Mouse (Mus musculus) embryonic stem cell, embryonic (primary cell): ENCODE data around the gene Emc9.

Experiments
- CTCF ChIA-PET, 4 experiments: fragments of 300-600 bp in 2 of 4; fragments of 350-600 bp in 2 of 4; sonication (Branson Sonifier 250); formaldehyde crosslinking; loops; one replicate each; lab custom pipeline; 2022; ENCODE audit warnings: inconsistent platforms in 2 of 4; lab: Charles Lee
- POLR2A ChIA-PET, 4 experiments: fragments of 300-600 bp in 2 of 4; fragments of 350-600 bp in 2 of 4; sonication (Branson Sonifier 250); formaldehyde crosslinking; loops; one replicate each; lab custom pipeline; 2022; ENCODE audit warnings: antibody characterized with exemption in 4 of 4, inconsistent platforms in 1 of 4; lab: Charles Lee

The Emc9 gene

GRCm38 (mm10) chr14:55559799-55560201, 25.3 kb downstream of the Emc9 start, which contains the start of gene Dcaf11:
Dcaf11 (plus strand) TSS chr14:55560006.
- CTCF ChIA-PET = interaction anchor here in 3 of 4 experiments (0.7 to 3.5 kb wide), 26 partner anchors 8 to 545 kb away, joined by 3 to 18 read pairs (median 6); partner anchors contain the start of genes Dhrs4 (in 1 of the 3), Emc9 (in 1 of the 3), Ngdn (in 1 of the 3) and Pck2 (in 1 of the 3)
- POLR2A ChIA-PET = interaction anchor here (0.5 to 8.6 kb wide), 92 partner anchors 8 to 633 kb away, joined by 3 to 92 read pairs (median 6); partner anchors contain the start of genes Psme1 (in 4 of the 4), Emc9 (in 3 of the 4), Pck2 (in 3 of the 4) and Psme2 (in 3 of the 4)

- ChIA-PET POLR2A (interaction anchor here in 3 of 4 experiments (0.7 to 8.6 kb wide), 32 partner anchors 8 to 481 kb away, joined by 3 to 92 read pairs (median 16); partner anchors contain the start of genes Pck2 (in 3 of the 3), Psme1 (in 3 of the 3), Psme2 (in 3 of the 3) and Rnf31 (in 3 of the 3)), CTCF (interaction anchor here in 3 of 4 experiments (0.5 to 3.5 kb wide), 9 partner anchors 17 to 203 kb away, joined by 3 to 18 read pairs (median 5); partner anchors contain the start of genes Dhrs4 (in 1 of the 3), Ltb4r2 (in 1 of the 3), Pck2 (in 1 of the 3) and Psme2 (in 1 of the 3))
Measured at GRCm38 (mm10) chr14:55558740-55559448, 26.2 kb downstream of the Emc9 start.

- ChIA-PET CTCF (interaction anchor here in 3 of 4 experiments (0.5 to 3.5 kb wide), 13 partner anchors 11 to 460 kb away, joined by 3 to 17 read pairs (median 4); partner anchors contain the start of genes Psme2 (in 2 of the 3), Rnf31 (in 2 of the 3), Dhrs4 (in 1 of the 3) and Emc9 (in 1 of the 3)), POLR2A (interaction anchor here in 3 of 4 experiments (0.6 to 6.5 kb wide), 18 partner anchors 9 to 480 kb away, joined by 3 to 96 read pairs (median 4); partner anchors contain the start of genes Pck2 (in 2 of the 3), Dhrs4 (in 1 of the 3), Psme2 (in 1 of the 3) and Rnf31 (in 1 of the 3))
Measured at GRCm38 (mm10) chr14:55557587-55557986, 27.5 kb downstream of the Emc9 start.

GRCm38 (mm10) chr14:55557003-55557402, 28.1 kb downstream of the Emc9 start:
- ChIA-PET CTCF (interaction anchor here in 3 of 4 experiments (0.6 to 3.5 kb wide), 15 partner anchors 9 to 478 kb away, joined by 3 to 17 read pairs (median 4); partner anchors contain the start of genes Psme2 (in 2 of the 3), Rnf31 (in 2 of the 3), Dhrs4 (in 1 of the 3) and Nfatc4 (in 1 of the 3)), POLR2A (interaction anchor here in 3 of 4 experiments (0.6 to 6.5 kb wide), 18 partner anchors 8 to 676 kb away, joined by 3 to 96 read pairs (median 4); partner anchors contain the start of genes Pck2 (in 2 of the 3), Dhrs4 (in 1 of the 3), Fitm1 (in 1 of the 3) and Tgm1 (in 1 of the 3))

- POLR2A ChIA-PET = interaction anchor here in 3 of 4 experiments (0.7 to 6.5 kb wide), 10 partner anchors 9 to 268 kb away, joined by 3 to 96 read pairs (median 4); partner anchors contain the start of genes Pck2 (in 2 of the 3), Psme2 (in 1 of the 3) and Rnf31 (in 1 of the 3)
- CTCF ChIA-PET = interaction anchor here in 3 of 4 experiments (0.5 to 2.1 kb wide), 9 partner anchors 9 to 268 kb away, joined by 3 to 17 read pairs (median 4); partner anchors contain the start of genes Emc9 (in 1 of the 3), Nfatc4 (in 1 of the 3), Pck2 (in 1 of the 3) and Psme2 (in 1 of the 3)
Measured at GRCm38 (mm10) chr14:55555788-55556187, 29.3 kb downstream of the Emc9 start.

GRCm38 (mm10) chr14:55554635-55555034, 30.5 kb downstream of the Emc9 start:
- CTCF ChIA-PET = interaction anchor here in 2 of 4 experiments (0.6 to 1.1 kb wide), 7 partner anchors 31 to 690 kb away, joined by 3 read pairs; partner anchors contain the start of gene Emc9 (in 1 of the 2)
- POLR2A ChIA-PET = interaction anchor here in 2 of 4 experiments (0.6 to 6.5 kb wide), 13 partner anchors 9 to 911 kb away, joined by 3 to 96 read pairs (median 3); partner anchors contain the start of genes Pck2 (in 1 of the 2), Psme2 (in 1 of the 2) and Rnf31 (in 1 of the 2)

GRCm38 (mm10) chr14:55551794-55552193, 33.3 kb downstream of the Emc9 start:
- ChIA-PET CTCF (interaction anchor here in 2 of 4 experiments (0.9 to 1.8 kb wide), 6 partner anchors 9 to 192 kb away, joined by 3 to 9 read pairs (median 4); partner anchors contain the start of genes A730061H03Rik (in 1 of the 2) and Psme1 (in 1 of the 2)), POLR2A (interaction anchor here in 3 of 4 experiments (0.6 to 6.5 kb wide), 31 partner anchors 8 to 1359 kb away, joined by 3 to 96 read pairs (median 3); partner anchors contain the start of genes A730061H03Rik (in 3 of the 3), Dcaf11 (in 3 of the 3), Pck2 (in 3 of the 3) and Psme2 (in 3 of the 3))

GRCm38 (mm10) chr14:55551347-55551746, 33.8 kb downstream of the Emc9 start:
- POLR2A ChIA-PET = interaction anchor here in 3 of 4 experiments (0.6 to 6.5 kb wide), 32 partner anchors 9 to 1359 kb away, joined by 3 to 96 read pairs (median 3); partner anchors contain the start of genes A730061H03Rik (in 3 of the 3), Dcaf11 (in 3 of the 3), Pck2 (in 3 of the 3) and Psme2 (in 3 of the 3)

GRCm38 (mm10) chr14:55550191-55550590, 34.9 kb downstream of the Emc9 start:
- CTCF ChIA-PET = no interaction called here
- POLR2A ChIA-PET = interaction anchor here in 3 of 4 experiments (0.7 to 3.6 kb wide), 9 partner anchors 9 to 571 kb away, joined by 3 to 48 read pairs (median 16); partner anchors contain the start of genes A730061H03Rik (in 3 of the 3), Dcaf11 (in 3 of the 3), Pck2 (in 2 of the 3) and Gzme (in 1 of the 3)

More at GRCm38 (mm10) chr14:55551347-55551746, 33.8 kb downstream of the Emc9 start:
- CTCF ChIA-PET = interaction anchor here in 1 of 4 experiments (0.9 to 1.8 kb wide), 4 partner anchors 9 to 193 kb away, joined by 3 to 9 read pairs (median 6); partner anchors contain the start of genes A730061H03Rik and Psme1

GRCm38 (mm10) chr14:55544334-55544733, 40.8 kb downstream of the Emc9 start:
- ChIA-PET CTCF (interaction anchor here in 1 of 4 experiments (0.7 kb wide), 1 partner anchor 73 kb away, joined by 3 read pairs; no protein-coding TSS in a partner anchor), POLR2A (interaction anchor here in 2 of 4 experiments (0.5 to 8.1 kb wide), 3 partner anchors 10 to 154 kb away, joined by 3 to 96 read pairs (median 5); no protein-coding TSS in a partner anchor)

GRCm38 (mm10) chr14:55542268-55542667, 42.8 kb downstream of the Emc9 start:
- POLR2A ChIA-PET = interaction anchor here in 3 of 4 experiments (0.5 to 8.1 kb wide), 11 partner anchors 9 to 221 kb away, joined by 3 to 96 read pairs (median 7); partner anchors contain the start of genes A730061H03Rik (in 2 of the 3), Dcaf11 (in 2 of the 3), Dhrs4 (in 1 of the 3) and Psme1 (in 1 of the 3)
- CTCF ChIA-PET = interaction anchor here in 1 of 4 experiments (0.5 kb wide), 1 partner anchor 16 kb away, joined by 3 read pairs; no protein-coding TSS in a partner anchor

- ChIA-PET CTCF (interaction anchor here in 3 of 4 experiments (0.5 to 2.4 kb wide), 10 partner anchors 8 to 419 kb away, joined by 3 to 9 read pairs (median 6); partner anchors contain the start of genes Dhrs4 (in 1 of the 3) and Fitm1 (in 1 of the 3)), POLR2A (interaction anchor here in 3 of 4 experiments (0.6 to 8.1 kb wide), 63 partner anchors 7 to 836 kb away, joined by 3 to 96 read pairs (median 4); partner anchors contain the start of genes A730061H03Rik (in 3 of the 3), Dcaf11 (in 3 of the 3), Dhrs4 (in 3 of the 3) and Carmil3 (in 2 of the 3))
Measured at GRCm38 (mm10) chr14:55540787-55541321, 44.2 kb downstream of the Emc9 start.

- ChIA-PET CTCF (interaction anchor here in 3 of 4 experiments (0.5 to 2.4 kb wide), 14 partner anchors 8 to 525 kb away, joined by 3 to 9 read pairs (median 4); partner anchors contain the start of genes A730061H03Rik (in 1 of the 3), Dcaf11 (in 1 of the 3), Dhrs4 (in 1 of the 3) and Fitm1 (in 1 of the 3)), POLR2A (interaction anchor here (0.5 to 8.1 kb wide), 81 partner anchors 8 to 835 kb away, joined by 3 to 96 read pairs (median 4); partner anchors contain the start of genes A730061H03Rik (in 3 of the 4), Dcaf11 (in 3 of the 4), Emc9 (in 3 of the 4) and Carmil3 (in 2 of the 4))
Measured at GRCm38 (mm10) chr14:55540067-55540786, 44.9 kb downstream of the Emc9 start, which contains the start of gene Pck2. Pck2 (plus strand) TSS chr14:55540266.

- CTCF ChIA-PET = interaction anchor here in 3 of 4 experiments (0.5 to 1.6 kb wide), 11 partner anchors 8 to 200 kb away, joined by 3 to 8 read pairs (median 3); partner anchors contain the start of genes Carmil3 (in 1 of the 3), Dhrs4 (in 1 of the 3), Nrl (in 1 of the 3) and Tinf2 (in 1 of the 3)
- POLR2A ChIA-PET = interaction anchor here (0.5 to 2.9 kb wide), 20 partner anchors 11 to 186 kb away, joined by 3 to 26 read pairs (median 4); partner anchors contain the start of genes A730061H03Rik (in 2 of the 4), Dcaf11 (in 2 of the 4), Carmil3 (in 1 of the 4) and Dhrs4 (in 1 of the 4)
Measured at GRCm38 (mm10) chr14:55536116-55536745, 48.9 kb downstream of the Emc9 start.
